Mouse (Mus musculus): ENCODE results near the gene Gtf2ird2. TPM values are rescaled to one million over a fixed set of nuclear protein-coding genes. Genes with fewer than 3 reads are reported as not detected.

Gene Gtf2ird2
- polyA plus RNA-seq, 3 experiments from 2014 or later: 2.2 to 7.0 (median 4.0) TPM

DNA sequence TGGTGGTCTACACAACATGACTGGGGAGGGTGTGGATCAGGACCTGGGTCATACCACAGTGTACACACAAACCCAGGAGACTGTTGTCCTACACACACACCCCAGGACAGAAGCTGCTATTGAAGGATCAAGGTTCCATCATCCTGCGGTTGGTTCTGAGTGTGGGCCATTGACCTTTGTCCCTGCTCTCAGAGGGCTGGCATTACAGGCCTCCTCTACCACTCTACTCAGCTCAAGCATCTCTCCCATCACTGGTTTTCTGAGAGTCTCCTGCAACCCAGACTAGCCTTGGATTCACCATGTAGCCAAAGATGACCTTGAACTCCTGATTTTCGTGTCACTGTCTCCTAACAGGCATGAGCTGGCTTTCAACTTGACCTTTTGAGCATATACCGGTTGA is 52.4 kb downstream of the Gtf2ird2 start:
- no peak for ATAC-seq

DNA sequence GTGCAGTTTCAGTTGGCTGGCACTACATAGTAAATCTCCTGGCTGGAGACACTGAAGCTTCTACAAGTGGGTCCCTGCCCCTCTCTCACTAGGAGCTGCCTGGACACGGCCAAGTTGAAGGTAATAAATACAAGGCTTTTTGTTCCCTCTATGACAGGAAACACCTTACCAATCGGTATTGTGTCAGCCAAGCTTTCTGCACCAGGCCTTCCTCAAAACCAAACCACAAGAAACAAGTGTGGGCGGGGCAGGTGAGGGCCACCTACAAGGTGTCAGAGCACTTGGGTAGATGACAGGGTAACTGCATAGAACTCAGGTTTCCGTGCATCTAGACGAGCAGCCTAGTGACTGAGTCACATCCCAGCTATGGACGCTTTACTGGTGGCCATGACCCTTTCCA is 53.0 kb downstream of the Gtf2ird2 start:
- peak; percentile 75 for ATAC-seq

DNA sequence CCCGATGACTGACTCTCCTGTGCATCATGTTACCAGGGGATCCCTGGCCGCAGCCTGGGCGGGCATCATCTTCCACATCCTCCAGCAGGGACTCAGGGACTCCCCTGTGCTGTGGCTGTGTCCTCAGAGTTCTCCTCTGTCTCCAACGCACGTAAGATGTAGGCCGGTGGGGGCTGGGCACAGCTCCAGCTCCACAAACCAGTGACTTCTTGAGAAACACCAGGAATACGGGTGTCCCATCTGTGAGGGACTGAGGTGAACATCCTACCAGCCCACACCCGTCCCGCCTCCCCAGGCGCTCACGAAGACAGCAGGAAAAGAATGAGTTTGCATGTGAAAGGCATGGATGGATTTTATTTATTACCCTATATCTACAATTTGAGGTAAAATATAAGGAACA is 53.7 kb downstream of the Gtf2ird2 start:
- ATAC-seq: no peak

DNA sequence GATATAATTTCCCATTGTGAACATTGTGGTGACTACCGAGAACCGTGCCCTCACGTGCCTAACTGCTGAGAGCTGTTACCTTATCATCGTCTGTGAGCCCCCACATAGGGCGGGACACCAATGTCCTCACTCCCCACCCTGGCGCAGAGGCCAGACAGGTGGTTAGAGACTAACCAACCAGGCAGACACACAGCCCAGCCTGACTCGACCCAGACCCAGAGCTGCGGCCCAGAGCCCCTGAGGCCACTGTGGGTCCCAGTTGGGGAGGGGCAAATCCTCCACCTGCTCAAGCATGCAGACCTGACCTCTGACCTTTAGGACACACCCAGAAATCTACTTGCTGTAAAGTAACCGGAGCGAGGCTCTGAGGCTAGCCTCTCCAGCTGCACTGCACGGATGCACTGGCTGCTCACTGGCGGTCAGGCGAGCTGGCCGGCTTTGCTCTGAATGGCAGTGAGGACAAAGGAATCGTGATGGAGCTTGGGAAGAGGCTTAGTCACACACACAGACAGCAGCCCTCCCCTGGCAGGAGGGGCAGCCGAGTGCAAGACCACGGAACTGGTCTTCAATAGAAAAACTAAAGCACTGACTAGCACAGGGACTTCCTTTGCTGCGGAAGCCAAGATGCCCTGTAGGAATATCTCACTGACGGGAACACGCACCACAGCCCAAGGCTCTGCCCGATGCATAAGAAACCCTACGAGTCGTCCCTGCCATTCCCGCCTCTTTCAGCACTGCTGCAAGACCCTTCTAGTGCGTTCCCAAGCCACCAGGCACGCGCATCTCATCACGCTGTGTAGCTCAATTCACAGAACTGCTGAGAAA is 54.3 kb downstream of the Gtf2ird2 start:
- no peak for ATAC-seq

DNA sequence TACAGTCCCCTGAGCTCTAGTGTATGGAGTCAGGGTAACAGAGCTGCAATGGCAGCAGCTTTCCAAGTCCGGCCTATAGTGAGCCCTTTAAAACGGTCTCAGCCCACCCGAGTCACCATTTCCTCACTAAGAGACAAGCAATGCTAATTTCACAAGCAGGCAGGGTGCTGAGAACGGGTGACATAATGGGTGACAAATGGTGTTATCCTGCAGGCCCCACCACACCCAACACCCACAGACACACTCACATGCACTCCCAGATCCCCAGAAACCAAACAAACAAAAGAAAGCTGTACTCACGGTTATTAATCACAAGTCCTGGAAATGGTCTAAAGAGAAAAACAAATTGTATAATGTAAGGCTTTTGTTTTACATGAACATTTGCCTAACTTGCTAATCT is 58.0 kb downstream of the Gtf2ird2 start:
- ATAC-seq: no peak

DNA sequence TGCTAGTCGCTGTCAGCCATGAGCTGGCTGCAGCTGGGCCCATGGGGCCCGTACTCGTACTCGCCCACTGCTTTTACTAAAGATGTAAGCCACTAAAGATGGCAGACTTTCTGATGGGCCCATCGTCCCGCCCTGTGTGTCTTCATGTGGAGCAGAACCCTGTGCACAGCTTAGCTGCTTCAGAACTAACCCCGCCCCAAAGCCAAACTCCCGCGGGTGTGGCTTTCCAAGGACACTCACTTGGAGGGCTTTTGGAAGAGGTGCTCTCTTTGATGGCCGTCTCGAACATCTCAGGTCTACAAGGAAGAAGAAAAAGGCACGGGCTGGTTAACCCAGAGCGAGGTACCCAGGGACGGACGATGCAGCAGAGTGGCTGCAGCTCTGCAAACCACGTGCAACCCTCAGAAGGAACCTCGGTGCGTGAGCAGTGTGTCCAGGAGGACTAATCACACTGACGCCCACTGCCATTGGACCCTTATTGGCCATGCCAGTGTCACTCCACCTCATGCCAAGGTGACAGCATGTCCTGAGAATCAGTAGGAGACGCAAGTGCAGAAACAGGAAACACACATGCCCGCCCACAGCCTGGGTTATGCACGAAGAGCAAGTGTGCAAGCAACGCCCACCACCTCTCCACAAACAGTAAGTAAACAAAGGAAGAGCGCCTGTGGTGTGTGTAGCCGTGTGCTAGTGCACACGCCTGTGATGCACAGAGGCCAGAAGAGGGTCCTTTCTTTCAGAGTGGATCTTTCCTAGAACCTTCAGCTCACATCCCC is 60.0 kb downstream of the Gtf2ird2 start:
- peak; percentile 84 for ATAC-seq

DNA sequence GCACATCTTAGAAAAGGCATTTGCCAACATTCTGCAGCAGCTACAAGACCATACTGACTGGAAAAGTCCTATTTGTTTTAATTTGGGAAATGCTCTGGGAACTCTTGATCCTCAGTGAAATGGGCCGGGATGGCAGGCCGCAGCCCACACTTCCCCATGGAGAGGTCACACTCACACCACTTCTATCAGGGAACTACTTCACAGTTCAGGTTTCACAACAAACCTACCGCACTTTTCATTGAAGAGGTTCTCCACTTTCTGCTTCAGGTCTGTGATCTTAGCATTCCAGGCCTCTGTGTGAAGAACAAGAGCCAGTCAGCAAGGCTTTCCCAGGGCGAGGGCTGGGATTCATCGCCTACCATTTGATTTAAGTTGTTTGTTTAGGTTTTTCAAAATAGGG is 61.1 kb downstream of the Gtf2ird2 start:
- no peak for ATAC-seq

DNA sequence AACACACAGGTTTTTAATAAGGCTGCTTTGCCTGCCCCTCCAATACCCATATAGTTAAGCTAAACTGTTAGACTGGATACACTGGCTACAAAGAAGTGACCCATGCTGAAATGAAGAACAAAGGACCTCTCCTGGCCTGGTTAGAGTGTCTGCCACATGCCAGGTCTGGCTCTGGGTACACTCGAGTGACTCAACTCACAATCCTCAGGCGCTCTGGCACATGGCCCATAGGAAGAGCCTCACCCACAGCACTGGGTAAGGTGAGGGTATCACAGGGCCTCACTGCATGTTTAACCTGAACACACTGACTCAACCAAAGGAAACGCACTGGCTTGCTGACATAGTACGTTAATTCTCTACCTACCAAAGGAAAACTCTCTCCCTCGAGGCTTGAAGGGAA is 62.3 kb downstream of the Gtf2ird2 start:
- no peak for ATAC-seq

DNA sequence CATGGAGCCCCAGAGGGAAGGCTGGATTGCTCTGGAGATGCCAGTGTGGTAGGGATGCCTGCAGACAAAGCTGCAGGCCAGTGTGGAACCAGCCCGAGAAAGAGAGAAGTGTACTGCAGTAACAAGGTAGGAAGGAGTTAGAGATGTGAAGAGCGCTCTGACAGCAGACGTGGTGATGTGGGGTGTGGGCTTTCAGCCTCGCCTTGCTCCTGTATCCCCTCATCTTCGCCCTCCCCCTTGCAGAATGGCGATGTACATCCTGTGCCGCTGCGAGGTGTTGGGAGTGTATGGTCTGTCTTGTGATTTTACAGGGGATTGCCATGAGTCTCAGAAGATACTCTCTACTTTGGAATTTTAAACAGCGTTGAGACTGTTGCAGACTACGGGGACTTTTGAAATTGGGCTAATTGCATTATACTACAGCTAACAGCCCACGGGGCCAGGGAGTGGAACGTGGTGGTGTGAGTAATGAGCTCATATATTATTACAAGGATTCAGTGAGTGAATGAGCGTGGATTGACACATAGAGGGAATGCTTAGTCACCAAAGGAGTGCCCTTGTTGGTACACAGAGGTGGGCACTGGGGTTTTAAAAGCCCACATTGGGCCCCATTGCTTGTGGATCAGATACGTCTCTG is 64.9 kb downstream of the Gtf2ird2 start:
- no peak for ATAC-seq

DNA sequence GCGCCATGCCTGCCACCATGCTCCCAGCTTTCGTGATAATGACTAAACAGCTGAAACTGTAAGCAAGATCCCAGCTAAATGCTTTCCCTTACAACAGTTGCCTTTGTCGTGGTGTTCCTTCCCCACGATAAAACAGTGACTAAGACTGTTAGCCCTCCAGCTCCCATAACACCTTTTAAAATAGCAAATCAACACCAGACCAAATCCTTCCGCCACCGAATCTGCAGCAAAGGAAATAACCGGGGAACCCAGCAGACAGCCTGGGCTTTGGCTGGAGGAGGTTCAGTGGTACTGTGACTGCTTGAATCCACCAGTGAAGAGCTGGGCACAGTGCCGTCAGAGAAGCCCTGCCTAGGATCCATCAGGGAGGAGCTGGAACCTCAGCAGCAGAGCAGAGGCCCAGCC is 65.4 kb downstream of the Gtf2ird2 start:
- ATAC-seq: no peak

DNA sequence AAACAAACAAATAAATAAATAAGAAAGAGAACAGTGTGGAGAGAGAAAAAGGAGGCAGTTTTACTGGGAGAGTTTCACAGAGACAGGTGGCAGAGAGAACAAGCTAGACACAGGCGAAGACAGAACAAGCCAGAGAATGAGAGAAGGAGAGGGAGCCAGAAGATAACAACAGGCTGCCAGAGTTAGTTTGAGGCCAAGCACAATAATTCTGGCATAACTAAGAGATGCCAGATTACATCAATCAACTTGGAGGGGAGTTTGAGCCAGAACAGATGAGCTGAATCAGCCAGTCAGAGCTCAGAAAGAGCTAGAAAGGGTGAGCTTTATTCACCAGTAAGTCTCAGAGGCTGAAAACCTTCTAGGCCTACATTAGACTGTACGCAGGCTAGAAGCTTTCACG is 66.8 kb downstream of the Gtf2ird2 start:
- ATAC-seq: no peak

DNA sequence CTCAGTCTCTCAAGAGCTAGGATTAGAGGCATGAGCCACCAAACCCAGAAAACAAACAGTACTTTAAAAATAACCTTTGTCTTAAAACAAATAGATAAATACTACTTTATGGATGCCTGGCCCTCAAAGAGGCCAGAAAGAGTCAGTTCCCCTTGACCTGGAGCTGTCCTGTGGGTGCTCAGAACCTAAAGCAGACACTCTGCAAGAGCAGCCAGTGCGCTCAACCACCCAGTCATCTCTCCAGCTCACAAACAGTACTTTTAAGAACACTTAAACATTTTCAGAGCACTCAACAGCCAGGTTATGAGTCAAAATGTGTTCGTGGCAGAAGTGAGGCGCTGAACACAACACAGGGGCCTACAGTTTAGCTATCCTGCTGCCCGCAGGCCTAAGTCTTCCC is 67.3 kb downstream of the Gtf2ird2 start:
- no peak for ATAC-seq

DNA sequence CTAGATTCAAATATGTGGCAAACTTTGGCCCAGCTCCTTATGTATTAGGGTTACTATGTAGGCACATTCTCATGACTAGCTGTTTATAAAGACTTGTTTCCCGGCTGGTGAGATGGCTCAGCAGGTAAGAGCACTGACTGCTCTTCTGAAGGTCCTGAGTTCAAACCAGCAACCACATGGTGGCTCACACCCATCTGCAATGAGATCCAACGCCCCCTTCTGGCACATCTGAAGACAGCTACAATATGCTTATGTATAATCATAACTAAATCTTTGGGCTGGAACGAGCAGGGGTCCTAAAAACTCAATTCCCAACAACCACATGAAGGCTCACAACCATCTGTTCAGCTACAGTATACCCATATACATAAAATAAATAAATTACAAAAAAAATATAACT is 70.0 kb downstream of the Gtf2ird2 start:
- ATAC-seq: no peak

DNA sequence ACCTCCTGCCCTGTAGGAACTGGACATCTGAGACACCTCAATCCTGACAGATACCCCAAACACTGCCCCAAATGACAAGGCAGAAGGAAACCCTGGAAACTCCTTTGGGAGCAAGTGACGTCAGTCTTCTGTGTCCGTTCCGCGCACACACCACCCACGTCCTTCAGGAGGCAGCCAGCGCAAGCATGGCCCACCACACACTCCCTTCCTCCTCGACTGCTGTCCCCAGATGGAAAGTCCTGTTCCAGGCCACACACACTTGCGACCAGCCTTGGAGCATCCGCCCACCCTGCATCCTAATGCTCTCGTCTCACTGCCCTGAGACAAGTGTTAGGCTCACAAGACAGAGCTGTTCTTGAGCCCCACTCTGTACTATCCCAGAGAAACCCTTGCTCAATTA is 71.5 kb downstream of the Gtf2ird2 start:
- ATAC-seq: no peak

DNA sequence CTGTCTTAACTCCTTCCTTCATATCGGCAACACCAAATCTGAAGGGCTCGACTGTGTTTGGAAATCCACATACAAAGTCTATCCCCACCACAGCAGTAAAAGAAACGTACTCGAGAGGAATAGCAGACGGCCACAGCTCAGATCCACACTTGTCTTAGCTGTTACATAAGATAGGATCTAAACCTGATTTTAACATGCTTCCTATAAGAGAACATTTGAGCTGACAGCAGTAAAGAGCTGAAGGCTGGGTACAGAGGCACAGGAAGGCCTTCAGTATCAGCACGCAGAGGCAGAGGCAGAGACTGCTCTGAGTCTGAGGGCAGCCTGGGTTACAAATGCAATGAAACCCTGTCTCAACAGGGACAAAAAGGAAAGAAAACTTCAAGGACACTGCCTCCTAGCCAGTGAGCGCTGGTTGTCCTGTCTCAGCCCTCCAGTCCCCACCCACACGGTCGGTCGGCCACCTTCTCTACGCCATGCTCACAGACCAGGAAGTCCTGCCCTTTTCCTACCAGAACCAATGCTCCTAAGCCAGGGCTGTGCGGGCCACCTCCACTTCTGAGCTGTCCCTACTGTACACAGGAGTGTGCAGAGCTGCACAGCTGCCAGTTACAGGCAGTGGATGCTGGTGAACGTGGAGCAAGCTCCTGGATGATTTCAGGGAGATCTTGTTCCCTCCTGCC is 73.7 kb downstream of the Gtf2ird2 start:
- ATAC-seq: no peak

DNA sequence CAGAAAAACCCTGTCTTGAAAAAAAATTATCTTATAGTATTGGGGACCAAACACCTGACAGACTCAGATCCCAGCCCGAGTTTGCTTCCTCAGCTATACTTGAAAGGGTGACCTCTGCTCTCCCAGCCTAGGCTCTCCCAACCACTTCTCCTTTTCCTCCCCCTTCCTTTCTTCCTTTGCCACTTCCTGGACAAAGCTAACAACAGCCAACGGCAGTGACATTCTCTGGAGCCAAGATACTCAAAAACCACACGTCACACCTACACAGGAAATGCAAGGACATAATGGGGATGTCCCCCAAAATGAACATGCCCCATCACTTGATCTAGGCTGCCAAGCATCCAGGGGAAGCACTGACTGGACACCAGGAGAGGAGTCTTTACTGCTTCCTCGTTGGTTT is 74.6 kb downstream of the Gtf2ird2 start:
- ATAC-seq: peak; percentile 81

DNA sequence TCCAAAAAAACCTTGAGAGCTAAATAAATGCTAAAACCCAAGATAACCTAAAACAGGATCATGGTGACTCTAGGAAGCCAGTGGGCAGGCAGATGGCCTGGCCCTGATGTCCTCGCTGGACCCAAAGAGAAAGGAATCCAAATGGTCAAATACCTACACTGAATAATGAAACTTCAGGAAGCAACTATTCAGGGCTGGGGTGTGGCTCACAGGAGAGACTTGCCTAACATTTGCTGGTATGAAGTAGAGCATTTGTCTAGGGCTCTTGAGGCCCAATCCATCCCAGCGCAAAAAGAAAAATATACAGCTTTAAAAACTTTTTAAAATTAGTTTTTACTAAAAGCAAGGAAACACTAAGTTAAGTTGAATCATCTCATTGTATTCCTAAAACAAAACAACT is 75.1 kb downstream of the Gtf2ird2 start:
- no peak for ATAC-seq

DNA sequence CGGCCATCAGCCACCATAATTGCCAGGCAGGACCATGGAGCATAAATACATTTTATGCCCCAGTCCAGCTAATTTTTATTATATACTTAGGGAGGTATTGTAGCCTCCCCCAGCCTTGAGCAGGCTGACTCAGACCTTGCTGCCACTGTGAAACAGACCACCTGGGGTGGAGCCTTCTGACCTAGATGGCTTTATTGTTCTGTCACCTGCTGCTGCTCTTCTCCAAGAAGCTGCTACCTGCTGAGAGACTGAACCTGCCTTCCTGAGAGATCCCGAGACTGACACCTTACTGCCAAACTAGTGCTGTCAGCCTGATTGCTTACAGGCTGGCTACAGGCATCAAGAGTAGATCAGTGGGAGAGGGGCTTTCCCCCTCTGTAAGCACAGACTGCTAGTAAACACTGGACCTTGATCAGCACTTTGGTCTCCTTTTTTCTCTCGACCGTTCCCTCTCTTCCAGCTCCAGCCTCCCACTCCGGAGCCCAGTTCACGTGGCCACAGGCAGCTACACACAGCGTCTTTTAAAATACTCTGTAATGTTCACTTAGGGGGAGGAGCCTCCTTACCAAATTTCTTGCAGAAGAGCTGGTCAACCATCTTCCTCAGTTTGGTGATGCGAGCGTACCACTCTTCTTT is 76.3 kb downstream of the Gtf2ird2 start:
- ATAC-seq: no peak

DNA sequence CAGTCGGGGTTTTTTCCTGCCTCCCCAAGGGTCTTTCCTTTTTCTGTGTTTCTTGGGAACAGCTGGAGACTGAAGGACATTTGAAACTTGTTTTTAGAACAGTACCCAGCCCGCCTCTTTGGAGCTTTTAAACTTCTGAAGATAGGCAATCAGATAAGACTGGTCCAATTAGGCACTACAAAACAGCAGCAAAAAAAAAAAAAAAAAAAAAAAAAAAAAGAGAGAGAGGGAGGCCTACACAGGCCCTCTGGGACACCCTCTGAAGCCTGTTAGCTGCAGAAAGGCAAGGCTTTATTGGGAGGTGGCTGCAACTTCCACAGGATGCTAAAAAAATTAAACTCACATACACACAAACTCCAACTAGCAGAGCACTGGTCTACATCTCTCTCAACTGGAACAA is 82.1 kb downstream of the Gtf2ird2 start:
- no peak for ATAC-seq

DNA sequence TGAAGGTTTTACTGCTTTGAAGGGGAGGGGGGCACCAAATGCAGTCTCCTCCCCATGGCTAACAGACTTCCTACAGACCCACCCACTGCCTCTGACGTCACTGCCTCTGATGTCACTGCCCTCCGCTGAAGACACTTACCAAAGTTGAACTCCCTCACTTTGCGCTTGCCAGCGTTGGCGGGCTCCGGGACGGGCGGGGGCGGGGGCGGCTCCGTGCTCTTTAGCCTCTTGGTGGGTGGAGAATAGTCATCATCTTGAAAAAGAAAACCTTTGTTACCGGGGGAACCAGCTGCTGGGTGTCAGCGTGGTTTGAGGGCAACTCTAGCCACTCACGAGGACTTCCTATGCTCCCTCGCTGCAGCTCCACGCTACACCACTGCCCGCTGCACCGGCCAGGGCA is 82.6 kb downstream of the Gtf2ird2 start:
- ATAC-seq: peak; percentile 78

DNA sequence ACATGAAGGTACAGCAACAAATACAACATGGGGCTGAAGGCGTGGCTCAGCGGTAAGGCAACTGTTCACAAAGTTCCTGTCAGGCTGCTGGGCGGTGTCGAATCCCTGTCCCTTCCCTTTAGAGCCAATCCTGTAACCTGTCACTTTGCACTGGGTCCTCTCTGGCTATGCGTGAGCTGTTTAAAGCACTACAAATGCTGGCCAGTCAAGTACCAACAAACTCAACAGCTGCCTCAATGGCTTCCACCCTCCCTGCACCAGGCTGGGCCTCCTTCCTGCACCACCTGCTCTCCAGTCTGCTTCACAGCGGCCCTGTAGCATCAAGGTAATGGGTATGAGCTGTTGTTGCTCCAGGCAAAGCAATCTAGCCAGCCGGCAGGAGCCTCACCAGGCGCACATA is 84.9 kb downstream of the Gtf2ird2 start:
- ATAC-seq: no peak

DNA sequence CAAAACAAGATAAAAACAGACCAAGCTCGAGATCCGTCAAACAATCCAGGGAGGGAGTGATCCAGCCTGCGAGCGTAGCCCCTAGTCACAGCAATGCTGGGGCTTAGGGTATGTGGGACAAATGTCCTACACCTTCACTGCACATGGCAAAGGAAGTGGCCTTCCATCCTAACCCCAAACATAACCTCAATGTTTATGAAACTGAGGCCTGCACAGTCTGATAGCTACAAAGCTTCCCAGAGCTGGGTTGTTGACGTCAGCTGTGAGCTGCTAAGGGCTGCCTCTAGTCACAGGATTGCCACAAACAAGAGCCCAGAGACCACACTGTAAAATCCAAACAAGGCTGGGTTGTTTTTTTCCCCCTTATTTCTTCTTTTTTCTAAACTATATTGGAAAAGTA is 85.9 kb downstream of the Gtf2ird2 start:
- ATAC-seq: peak; percentile 72

DNA sequence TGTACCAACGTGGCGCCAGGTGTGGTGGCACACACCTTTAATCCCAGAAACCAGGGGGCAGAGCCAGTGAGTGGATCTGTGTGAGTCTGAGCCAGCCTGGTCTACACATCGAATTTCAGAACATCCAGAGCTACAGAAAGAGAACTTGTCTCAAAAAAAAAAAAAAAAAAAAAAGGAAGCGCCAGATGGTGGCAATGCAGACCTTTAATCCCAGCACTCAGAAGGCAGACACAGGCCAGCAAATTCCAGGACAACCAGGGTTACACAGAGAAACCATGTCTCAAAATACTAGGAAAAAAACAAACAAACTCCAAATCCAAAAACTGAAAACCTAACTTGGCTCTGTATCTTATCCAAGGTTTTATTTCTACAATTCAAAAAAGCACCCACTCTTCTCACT is 86.7 kb downstream of the Gtf2ird2 start:
- no peak for ATAC-seq
